Mouse (Mus musculus): ENCODE measurements at regions not wholly inside any gene's neighbourhood (a gene's known extent, or its start where the extent isn't known, plus 50 kb on each side); places are given as distances from the start of the nearest gene placed in this dataset.

DNA sequence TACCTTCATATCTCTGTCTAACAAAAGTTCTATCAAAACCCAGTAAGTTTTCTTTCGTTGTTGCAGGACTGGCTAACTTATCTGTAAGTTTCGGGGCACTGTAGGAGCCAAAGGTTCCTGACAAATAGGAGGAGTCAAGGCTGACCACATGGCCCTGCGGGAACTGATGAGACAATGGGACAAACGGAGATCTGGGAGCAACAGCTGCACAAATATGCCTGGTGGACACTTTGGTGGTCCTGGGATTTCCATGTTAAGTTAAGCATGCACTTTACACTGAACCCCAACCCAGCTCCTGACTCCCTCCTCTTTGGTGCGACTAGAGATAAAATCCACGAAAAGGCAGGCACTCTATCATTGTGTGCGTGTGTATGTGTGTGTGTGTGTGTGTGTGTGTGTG is 50.7 kb upstream of the Smtn start:
- TF ChIP-seq MYB (IDR thresholded peaks at IDR 0.05; ENCODE audit: low read depth, low read length) (no peak), EP300 (IDR thresholded peaks at IDR 0.05; ENCODE audit: low read depth in 1 of 2, low read length in 2 of 2) (no peak), TCF12 (IDR thresholded peaks at IDR 0.05; ENCODE audit: low read depth, low read length) (no peak)

Measured in MEL (cell line).